Mouse (Mus musculus): ENCODE results near the gene Pigt.

Gene Pigt

DNA sequence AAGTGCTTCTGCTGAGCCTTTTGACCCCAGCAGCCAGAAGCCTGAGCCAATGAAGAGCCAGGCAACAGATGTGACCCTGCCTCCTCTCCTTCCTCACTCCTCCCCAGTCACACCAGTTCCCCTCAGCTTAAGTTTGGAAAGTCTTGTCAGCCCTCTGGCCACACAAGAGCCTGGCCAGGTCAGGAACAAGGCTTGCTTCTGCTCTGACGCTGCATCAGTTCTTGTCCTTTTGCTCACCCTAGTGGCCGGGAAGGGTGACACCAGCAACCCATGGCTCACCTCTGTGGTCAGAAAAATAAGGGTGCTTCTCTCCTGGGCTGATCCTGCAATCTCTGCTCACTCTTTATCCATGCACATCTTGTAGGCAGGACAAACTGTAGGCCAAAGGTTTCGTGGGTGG lies 23.5 kb downstream of the Pigt start:
- DNase-seq (ENCODE audit: low spot score) = peak; percentile 75

DNA sequence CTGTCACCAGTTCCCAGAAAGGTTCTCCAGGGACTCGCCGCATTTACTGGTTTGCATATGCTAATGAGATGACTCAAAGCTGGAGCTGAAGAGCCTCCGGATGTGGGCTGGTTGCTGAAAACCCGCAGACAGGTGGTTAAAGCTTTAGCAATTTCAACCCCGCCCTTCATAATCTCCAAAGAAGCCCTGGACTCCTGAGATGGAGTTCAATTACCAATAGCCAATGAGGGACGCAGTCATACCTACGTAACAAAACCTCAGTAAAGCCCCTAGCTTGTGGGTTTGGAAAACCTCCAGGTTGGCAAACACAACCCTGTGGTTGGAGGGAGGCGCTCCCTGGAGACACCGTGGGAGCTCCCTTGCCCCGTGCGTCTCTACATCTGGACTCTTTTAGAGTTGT lies 24.5 kb downstream of the Pigt start:
- DNase-seq (ENCODE audit: low spot score) = no peak

DNA sequence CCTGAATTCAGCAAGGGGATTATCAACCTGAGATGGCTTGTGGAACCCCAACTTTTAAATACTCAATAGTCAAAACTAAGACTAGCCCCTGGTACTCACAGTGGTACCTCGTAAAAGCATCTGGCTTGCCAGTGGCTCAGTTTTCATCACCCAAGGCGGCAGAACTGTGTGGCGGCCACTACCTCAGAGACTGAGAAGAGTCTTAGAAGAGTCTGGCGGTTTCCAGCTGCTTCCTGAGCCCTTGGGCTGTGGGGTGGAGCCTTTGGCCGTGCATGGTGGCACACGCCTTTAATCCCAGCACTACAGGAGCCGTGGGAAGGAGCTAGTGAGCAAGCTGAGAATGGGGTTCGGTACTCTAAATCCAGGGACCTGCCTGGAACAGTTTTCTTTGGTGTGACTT lies 25.0 kb downstream of the Pigt start:
- DNase-seq (ENCODE audit: low spot score) = no peak

DNA sequence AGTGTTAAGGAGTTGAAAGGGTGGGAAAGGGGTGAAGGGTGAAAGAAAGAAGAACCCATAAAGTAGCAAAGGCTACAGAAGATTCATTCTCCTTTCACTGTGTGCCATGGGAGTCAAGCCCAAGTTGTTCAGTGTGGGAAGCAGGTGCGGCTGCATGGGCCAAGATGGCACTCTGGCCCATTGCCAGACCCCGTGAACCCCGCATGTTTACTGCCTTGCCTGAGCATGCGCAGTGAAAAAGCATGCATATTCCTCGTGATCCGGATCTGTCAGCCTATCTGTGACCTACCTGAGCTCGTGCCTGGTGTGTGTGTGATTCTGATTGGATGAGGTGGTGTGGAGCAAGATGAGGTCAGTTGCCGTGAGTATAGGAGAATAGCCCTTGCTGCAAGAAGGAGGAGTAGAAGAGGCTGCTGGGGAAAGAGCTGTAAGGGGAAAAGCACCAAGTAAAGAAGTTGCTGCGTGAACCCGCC lies 26.0 kb downstream of the Pigt start:
- DNase-seq (ENCODE audit: low spot score) = no peak

DNA sequence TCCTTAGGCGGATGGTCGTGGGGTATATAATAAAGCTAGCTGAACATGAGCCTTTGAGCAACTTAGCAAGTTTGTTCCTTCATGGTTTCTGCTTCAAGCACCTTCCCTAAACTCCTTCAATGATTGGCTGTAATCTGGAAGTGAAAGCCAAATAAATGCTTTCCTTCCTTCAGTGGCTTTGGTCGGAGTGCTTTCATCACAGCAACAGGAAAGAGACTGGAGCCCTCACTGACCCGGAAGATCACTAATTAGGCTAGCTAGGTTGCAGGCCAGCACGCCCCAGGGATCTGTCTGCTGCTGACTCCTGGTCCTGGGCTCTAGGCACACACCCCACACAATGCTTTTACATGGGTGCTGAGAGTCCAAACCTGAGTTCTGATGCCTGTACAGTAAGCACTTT lies 31.2 kb downstream of the Pigt start:
- DNase-seq (ENCODE audit: low spot score) = no peak

DNA sequence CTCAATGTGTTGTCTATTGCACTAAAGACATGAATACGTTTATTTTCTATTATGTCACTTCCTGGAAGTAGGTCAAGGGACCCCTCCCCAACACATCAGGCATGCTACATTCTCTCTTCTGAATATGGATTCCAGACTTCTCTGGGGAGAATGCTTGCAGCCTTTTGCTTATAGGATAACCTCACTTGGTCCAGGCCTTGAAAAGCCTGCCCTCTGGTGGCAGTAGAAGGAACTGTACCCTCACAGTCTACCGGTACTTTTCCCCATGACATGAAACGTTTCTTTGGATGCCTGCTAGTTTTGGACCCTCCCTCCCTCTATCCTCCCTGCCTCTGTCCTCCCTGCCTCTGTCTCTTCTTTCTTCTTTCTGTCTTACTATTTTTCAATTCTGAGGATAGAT lies 33.8 kb downstream of the Pigt start:
- DNase-seq (ENCODE audit: low spot score) = peak; percentile 82

DNA sequence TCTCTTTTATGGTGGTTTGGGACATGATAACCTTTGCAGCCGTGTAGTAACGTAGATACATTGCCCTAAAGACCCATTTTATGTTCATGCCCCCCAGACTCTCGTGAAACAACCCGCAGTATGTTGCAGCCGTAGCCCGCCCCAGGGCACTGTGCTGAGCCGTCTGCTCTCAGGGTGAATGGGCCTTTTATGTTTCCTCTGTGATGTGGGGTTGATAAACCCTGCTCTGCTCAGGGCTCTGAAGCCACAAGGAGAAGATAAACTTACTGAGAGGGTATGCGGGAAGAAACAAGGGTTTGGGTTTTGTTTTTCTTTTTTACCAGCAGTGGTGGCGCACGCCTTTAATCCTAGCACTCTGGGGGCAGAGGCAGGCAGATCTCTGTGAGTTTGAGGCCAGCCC lies 37.0 kb downstream of the Pigt start:
- no peak for DNase-seq (ENCODE audit: low spot score)

DNA sequence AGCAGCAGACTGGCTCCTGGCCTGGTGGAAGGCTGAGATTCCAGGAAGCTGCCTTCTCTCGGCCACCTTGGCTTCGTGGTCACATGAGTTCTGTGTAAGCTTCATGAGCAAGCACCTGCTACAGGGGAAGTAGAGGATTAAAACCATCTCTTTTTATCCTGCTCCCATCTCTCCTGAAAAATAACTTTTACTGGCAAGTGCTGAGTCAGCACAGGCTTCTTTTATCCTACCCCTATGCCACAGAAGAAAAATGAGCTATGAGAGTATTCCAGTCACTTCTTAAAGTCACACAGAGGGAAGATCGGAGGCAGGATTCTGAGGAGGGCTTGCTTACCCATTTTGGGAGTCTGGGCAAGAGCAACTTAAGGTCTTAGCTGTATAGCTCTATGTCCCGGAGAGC lies 39.7 kb downstream of the Pigt start:
- no peak for DNase-seq (ENCODE audit: low spot score)

DNA sequence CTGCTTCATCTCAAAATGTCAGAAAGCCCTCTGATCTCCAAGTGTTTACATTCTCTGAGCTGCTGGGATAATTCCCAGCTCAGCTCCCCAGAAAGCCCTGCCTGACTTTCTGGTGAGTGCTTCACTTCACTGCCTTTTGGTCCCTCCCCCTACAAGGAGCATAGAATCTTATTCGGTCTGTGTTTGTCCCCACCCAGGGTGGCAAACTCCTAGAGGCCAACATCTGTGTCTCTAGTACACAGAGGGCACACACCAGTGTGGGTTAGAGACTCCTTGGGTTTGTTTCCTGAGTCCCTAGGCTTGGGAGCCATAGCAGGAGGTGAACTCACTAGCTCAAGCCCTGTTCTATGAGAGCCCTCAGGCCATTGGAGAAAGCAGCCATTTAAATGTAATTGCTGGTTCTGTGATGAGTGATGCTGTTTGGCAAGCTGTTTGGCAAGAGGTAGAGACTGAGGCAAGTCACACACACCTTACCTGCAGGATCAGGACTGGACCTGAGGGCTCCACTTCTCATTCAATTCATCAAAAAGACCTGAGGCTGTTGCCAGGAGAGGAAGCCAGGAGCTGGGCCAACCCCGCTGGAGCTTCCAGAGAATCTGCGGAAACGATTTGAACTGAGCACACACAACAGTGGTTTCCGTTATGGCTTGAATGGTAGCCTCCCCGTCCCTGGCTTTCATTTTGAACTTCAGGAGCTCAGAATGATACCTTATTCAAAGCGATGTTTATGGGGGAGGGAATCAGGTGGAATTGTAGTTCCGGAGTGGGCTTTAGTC lies 43.5 kb downstream of the Pigt start:
- no peak for DNase-seq (ENCODE audit: low spot score)

DNA sequence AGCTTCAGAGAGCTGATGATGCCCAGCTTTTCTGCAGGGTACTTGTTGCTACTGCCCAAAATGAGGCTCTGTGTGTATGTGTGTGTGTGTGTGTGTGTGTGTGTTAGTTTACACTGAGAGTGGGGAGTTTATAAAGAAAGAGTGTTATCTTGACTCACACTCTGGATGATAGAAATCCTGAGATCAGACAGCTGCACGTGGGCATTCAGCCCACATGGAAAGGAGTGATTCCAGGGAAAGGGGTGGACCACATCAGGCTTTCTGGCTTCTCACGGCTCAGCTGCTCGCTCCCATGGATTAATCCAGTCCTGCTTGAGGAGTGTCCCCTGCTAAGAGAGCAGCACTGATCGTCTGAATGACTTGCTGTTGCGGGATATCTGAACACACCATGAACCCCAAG lies 44.8 kb downstream of the Pigt start:
- DNase-seq (ENCODE audit: low spot score) = no peak

DNA sequence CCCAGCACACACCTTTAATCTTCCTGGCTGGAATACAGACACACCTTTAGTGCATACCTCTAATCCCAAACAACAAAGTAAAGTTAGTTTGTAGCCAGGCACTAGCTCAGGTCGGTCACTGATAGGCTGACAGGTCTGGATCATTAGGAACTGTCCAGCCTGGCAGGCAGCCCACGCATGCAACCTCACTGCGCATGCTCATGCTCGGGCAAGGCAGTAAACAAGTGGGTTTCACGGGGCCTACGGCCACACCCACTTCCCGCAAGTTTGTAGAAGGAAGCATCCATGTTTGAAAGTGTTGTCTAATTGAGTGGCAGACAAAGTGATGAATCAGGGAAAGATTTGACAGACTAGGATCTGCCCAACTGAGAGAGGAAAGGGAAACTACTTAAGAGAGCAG lies 45.3 kb downstream of the Pigt start:
- no peak for DNase-seq (ENCODE audit: low spot score)

DNA sequence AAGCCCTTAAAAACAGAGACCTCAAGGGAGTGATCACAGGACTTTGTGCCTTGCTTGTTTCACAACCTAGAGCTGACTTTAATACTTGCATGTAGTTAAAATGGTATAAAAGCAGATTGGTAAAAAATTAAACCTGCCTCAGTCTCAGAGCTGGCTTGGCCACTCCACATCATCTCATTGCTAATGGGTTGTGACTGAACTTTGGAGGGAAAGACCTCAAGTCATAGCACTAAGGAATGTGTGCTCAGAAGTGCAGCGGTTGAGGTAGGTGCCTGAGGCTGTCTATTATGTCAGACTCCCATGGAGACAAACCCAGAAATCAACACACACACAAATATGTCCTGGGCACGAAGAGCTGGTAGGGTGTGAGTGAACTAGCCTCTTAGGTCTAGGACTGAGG lies 46.4 kb downstream of the Pigt start:
- DNase-seq (ENCODE audit: low spot score) = no peak

DNA sequence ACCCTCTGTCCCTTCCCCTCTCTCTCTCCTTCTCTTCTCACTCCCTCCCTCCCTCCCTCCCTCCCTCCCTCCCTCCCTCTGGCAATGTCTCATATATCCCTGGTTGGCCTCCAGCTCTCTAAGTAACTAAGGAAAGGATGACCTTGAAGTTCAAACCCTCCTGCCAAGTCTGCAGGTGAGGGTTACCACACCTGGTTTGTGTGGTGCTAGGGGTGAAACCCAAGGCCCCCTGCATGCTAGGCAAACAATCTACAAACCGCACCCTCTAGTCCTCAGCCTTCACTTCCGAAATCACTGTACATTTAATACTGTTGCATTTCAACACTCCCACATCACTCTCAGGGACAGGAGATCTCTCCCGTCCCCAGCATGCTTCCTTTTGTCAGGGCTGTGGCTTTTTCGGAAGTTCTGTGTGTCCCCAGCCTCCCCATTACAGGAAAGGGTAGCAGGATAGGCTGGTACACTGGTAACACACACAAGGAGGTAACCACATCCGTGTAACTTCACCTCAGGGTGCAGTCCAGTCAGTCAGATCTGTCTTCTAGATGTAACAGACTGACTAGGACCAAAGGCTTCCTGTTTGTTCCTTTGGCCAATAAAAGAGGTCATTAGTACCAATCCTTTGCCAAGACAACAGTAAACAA lies 47.3 kb downstream of the Pigt start:
- no peak for DNase-seq (ENCODE audit: low spot score)

DNA sequence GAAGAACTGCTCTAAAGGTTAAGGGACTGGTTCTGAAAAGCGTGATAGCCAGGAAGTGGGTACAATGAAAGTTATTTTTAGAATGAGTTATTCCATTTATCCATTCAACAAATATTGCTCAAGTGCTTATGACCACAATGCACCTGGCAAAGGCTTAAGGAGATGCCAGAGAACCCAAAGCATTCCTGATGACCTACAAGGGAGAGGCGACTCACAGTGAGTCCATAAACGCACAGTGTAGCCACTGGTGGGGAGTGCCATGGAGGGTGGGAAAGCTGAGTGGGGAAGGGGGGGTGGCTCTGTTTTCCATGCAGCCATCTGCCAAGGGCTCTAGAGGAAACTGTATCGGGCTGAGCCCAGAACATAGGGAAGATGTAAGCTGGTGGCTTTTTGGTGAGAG lies 52.0 kb downstream of the Pigt start:
- DNase-seq (ENCODE audit: low spot score) = no peak

DNA sequence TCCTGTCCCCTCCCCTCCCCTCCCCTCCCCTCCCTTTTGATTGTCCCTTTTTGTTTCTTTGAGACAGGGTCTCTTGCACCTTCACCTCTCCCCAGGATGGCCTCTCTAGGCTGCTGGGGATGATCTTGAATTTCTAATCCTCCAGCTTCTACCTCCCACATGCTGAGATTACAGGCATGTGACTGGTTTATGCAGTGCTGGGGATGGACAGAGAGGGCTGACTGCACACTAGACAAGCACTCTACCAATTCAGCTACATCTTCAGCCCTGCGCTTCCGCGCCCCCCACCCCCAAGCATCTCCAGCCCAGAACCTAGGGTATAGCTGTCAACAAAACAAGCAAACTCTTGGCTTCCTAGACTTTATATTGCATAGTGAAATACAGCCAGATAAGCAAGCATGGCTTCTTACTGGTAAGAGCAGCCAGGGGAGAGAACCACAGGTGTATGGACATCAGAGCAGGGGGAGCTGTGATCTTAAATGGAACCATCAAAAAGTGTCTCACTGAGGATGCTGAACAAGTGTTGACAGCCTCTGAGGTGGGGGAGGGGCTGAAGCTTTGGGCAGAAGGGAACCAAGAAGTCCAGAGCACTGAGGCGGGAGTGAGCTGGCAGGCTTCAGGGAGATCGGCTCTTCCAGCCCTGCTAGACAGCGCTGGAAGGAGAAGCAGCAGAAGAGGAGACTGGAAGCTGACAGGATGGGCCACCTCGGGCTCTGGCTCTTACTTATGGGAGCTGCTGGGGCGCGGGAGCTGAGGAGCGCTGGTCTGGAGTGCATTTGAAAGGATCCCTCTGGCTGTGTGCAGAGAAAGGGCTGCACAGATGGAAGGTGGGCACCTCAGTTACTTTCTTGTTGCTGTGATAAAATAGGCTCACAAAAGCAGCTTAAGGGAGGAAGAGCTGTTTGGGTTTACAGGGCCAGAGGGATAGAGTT lies 52.9 kb downstream of the Pigt start:
- no peak for DNase-seq (ENCODE audit: low spot score)

DNA sequence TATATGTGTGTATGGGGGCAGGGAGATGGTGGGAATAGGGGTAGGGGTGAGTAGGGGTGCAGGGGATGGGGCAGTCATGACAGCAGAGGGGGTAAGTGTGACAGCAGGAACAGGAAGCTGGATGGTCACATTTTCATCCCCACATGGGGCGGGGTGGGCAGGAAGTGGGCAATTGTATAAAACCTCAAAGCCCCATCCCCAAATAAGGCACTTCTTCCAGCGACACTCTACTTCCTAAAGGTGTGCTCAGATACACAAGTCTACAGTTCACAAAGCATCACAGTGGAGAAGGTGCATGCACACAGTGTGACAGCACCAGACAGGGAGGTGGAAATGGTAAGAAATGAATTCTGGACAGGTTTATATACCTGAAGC lies 53.6 kb downstream of the Pigt start:
- DNase-seq (ENCODE audit: low spot score) = no peak

DNA sequence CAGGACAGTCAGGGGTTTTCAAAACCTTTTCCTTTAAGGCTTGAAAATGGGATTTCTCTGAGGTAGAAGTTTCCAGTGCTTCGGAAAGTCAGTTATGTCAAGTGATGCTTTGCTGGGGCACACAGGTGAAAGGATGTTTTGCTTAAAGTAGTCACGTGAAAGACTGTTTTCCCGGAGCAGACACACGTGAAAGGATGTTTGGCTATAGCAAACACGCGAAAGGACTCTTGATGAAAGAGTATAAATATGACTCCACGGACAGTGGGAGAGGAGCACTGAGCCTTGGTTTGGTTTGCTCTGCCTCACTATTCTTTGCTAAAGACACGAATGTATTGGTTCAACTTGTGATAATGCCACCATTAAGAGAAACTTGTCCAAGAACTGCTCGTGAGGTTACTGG lies 54.2 kb downstream of the Pigt start:
- DNase-seq (ENCODE audit: low spot score) = no peak

All from embryo, embryonic 10.5 days (tissue).